Mouse (Mus musculus) small intestine, adult 2 months (tissue): ENCODE measurements at regions not wholly inside any gene's neighbourhood (a gene's known extent, or its start where the extent isn't known, plus 50 kb on each side); places are given as distances from the start of the nearest gene placed in this dataset.

Source experiments
- CTCF ChIP-seq: fragments of 200-500 bp; IDR thresholded peaks from 2 replicates; pipeline ENCODE4 v1.5.1; 2012; ENCODE audit warnings: low read depth, mild to moderate bottlenecking, control low read depth, inconsistent platforms, low read length, moderate library complexity, mixed read lengths; ENCODE audit not compliant: insufficient replicate concordance, insufficient read length; ENCODE audit errors: extremely low read depth
- POLR2A ChIP-seq: fragments of 200-500 bp; IDR thresholded peaks from 2 replicates; pipeline ENCODE4 v1.6.1; 2012; ENCODE audit warnings: low read depth, mild to moderate bottlenecking, control low read depth, inconsistent platforms, low read length, moderate library complexity

DNA sequence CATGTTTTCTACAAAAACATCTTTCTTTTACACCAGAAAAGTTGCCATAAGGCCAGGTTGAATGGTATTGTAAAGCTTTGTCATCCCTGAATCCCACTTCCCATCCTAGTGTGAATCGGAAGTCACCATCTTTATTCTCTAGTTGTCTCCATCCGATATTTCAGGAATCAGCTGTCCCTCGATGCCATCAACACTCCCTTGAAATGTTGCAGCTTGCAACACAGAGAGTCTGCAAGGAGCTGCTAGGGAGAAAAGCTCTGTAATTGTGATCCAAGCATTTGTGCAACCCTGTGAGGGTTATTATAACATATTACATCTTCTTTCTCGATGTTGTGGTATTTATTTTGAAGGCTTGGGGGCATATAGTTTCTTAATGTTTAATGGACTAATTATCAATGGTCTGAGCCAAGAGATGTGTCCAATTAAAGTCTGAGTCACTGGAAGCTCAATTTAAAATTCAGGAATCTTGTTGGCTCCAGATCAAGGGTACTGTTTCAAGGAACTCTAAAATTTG is 374.4 kb upstream of the Cd180 start:
- no peak for TF ChIP-seq CTCF
- no peak for TF ChIP-seq POLR2A
